Mouse (Mus musculus): Measurements from ENCODE around the gene Pcyt1b. TPM values are rescaled to one million over a fixed set of nuclear protein-coding genes. Genes with fewer than 3 reads are reported as not detected.

Gene Pcyt1b
- polyA plus RNA-seq (2015; fragmentation: Nextera tagmentation; extraction: Ambion mirVana) = 2.2 and 2.3 TPM in 2 replicates

GRCm38 (mm10) chrX:93654218-93655002 lies at the start of gene Pcyt1b:
TSS of gene Pcyt1b (plus strand) at chrX:93654863.
- WGBS = 47% methylated on average over 3 of the region's 3 CpGs
- H3K27ac ChIP-seq = no peak within 1 kb of the TSS
- no peak within 1 kb of the TSS for H3K9ac ChIP-seq
- H3K4me2 ChIP-seq = no peak within 1 kb of the TSS
- H3K36me3 ChIP-seq = no peaks in the 10 kb centered on the region
- H3K4me3 ChIP-seq = no peak within 1 kb of the TSS
- no peaks in the 10 kb centered on the region for H3K4me1 ChIP-seq
- H3K9me3 ChIP-seq = no peaks in the 10 kb centered on the region
- ATAC-seq (ENCODE audit: insufficient number of reproducible peaks, low FRiP score, low TSS enrichment, low read depth) = no peak
- no peaks in the 10 kb centered on the region for H3K27me3 ChIP-seq

- no peak overlapping the region for H3K4me3 ChIP-seq
- no peaks in the 10 kb centered on the region for H3K9me3 ChIP-seq
- H3K4me1 ChIP-seq = no peaks in the 10 kb centered on the region
- WGBS = 59% methylated on average over 1 of the region's 1 CpGs
- no peak overlapping the region for H3K9ac ChIP-seq
- no peaks in the 10 kb centered on the region for H3K36me3 ChIP-seq
- ATAC-seq (ENCODE audit: insufficient number of reproducible peaks, low FRiP score, low TSS enrichment, low read depth) = no peak
- H3K27me3 ChIP-seq = no peaks in the 10 kb centered on the region
- H3K4me2 ChIP-seq = no peak overlapping the region
- no peak overlapping the region for H3K27ac ChIP-seq
These were observed 24.4 kb upstream of the Pcyt1b start for GRCm38 (mm10) chrX:93630256-93630655.

GRCm38 (mm10) chrX:93631657-93632449 lies 22.8 kb upstream of the Pcyt1b start, which contains the start of gene Pola1:
TSS of gene Pola1 (minus strand) at chrX:93632155.
- Histone ChIP-seq H3K27me3 (no peaks in the 10 kb centered on the region), H3K9me3 (no peaks in the 10 kb centered on the region), H3K4me1 (no peaks in the 10 kb centered on the region), H3K27ac (peak within 1 kb of the TSS; percentile 71), H3K9ac (peak within 1 kb of the TSS; percentile 24; the same call in 1 of the 2 replicates), H3K4me3 (peak within 1 kb of the TSS; percentile 53), H3K4me2 (peak within 1 kb of the TSS; percentile 43), H3K36me3 (no peaks in the 10 kb centered on the region)
- WGBS = 19% methylated on average over 53 of the region's 53 CpGs
- peak; percentile 91 for ATAC-seq (ENCODE audit: insufficient number of reproducible peaks, low FRiP score, low TSS enrichment, low read depth)

GRCm38 (mm10) chrX:93634861-93635375 lies 19.7 kb upstream of the Pcyt1b start:
- WGBS = 75% methylated on average over 2 of the region's 2 CpGs
- Histone ChIP-seq H3K9ac (no peak overlapping the region), H3K36me3 (no peaks in the 10 kb centered on the region), H3K9me3 (no peaks in the 10 kb centered on the region), H3K4me1 (no peaks in the 10 kb centered on the region), H3K27ac (no peak overlapping the region), H3K27me3 (no peaks in the 10 kb centered on the region), H3K4me2 (no peak overlapping the region), H3K4me3 (no peak overlapping the region)
- no peak for ATAC-seq (ENCODE audit: insufficient number of reproducible peaks, low FRiP score, low TSS enrichment, low read depth)

- Histone ChIP-seq H3K9ac (no peak overlapping the region), H3K9me3 (no peaks in the 10 kb centered on the region), H3K4me2 (no peak overlapping the region), H3K27me3 (no peaks in the 10 kb centered on the region), H3K36me3 (no peaks in the 10 kb centered on the region), H3K27ac (no peak overlapping the region), H3K4me3 (no peak overlapping the region), H3K4me1 (no peaks in the 10 kb centered on the region)
- WGBS = 79% methylated on average over 3 of the region's 3 CpGs
- no peak for ATAC-seq (ENCODE audit: insufficient number of reproducible peaks, low FRiP score, low TSS enrichment, low read depth)
These were observed 11.1 kb upstream of the Pcyt1b start for GRCm38 (mm10) chrX:93643600-93643999.

DNA sequence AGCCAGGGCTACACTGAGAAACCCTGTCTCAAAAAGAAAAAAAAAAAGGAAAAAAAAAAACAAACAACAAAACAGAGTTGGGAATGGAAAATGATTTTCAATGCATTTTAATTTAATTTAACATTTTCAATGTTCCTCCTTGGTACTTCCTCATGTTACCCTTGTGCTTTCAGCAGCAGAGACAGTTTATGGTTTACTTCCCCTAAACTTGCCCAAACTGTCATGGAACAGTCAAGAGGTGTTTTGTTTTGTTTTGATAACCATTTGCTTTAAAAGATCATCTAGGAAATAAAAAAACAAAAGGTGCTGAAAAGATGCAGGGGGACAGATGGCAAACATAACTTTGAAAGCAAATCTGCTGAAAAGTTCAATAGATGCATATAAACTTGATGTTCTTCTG lies 10.6 kb upstream of the Pcyt1b start:
- Histone ChIP-seq H3K36me3 (no peaks in the 10 kb centered on the region), H3K9me3 (no peaks in the 10 kb centered on the region), H3K27ac (no peak overlapping the region), H3K4me2 (no peak overlapping the region), H3K27me3 (no peaks in the 10 kb centered on the region), H3K4me3 (no peak overlapping the region), H3K4me1 (no peaks in the 10 kb centered on the region), H3K9ac (no peak overlapping the region)
- ATAC-seq (ENCODE audit: insufficient number of reproducible peaks, low FRiP score, low TSS enrichment, low read depth) = no peak

DNA sequence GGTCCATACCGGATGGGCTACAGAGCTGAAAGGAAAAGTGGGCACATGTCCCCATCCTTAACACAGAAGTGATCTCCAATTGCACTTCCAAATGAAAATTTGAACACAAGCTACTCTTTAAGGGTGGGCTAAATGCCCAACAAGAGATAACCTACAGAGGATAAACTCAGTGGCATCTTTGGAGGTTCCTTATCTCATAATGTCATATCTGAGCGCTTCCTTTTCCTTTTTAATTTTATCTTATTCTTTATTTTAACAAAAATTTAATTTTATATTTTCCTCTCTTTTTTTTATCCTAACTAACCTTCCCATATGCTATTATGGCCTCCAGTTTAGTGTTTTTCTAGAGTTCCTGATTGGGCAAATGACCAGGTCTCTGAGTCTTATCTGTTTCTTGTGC lies 3.9 kb upstream of the Pcyt1b start:
- Histone ChIP-seq H3K4me2 (no peak overlapping the region), H3K36me3 (no peaks in the 10 kb centered on the region), H3K9ac (no peak overlapping the region), H3K27me3 (no peaks in the 10 kb centered on the region), H3K4me1 (no peaks in the 10 kb centered on the region), H3K4me3 (no peak overlapping the region), H3K27ac (no peak overlapping the region), H3K9me3 (no peaks in the 10 kb centered on the region)
- 89% methylated on average over 2 of the region's 2 CpGs for WGBS
- ATAC-seq (ENCODE audit: insufficient number of reproducible peaks, low FRiP score, low TSS enrichment, low read depth) = no peak

DNA sequence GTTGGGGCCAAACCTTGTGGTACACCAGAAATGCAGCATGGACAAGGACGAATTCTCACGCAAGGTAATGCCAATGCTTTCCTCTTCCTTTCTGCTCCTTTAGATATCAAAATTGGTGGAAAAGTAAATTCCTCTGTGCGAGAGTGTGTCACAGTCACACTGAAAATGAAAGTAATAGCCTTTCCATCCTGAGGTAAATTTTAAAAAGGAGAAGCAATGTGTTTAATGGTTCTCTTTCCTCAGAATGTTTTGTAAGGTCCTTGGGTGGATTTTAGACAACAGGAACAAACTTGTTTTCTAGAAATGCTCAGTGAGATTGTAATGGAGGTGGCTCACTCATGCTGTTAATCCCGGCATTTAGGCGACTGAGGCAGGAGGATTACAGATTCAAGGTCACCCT lies 490 bp downstream of the Pcyt1b start:
- Histone ChIP-seq H3K4me3 (no peak overlapping the region), H3K9me3 (no peaks in the 10 kb centered on the region), H3K4me2 (no peak overlapping the region), H3K27me3 (no peaks in the 10 kb centered on the region), H3K36me3 (no peaks in the 10 kb centered on the region), H3K27ac (no peak overlapping the region), H3K4me1 (no peaks in the 10 kb centered on the region), H3K9ac (no peak overlapping the region)
- no peak for ATAC-seq (ENCODE audit: insufficient number of reproducible peaks, low FRiP score, low TSS enrichment, low read depth)
- 82% methylated on average over 5 of the region's 5 CpGs for WGBS

- WGBS = 81% methylated on average over 5 of the region's 5 CpGs
- H3K27me3 ChIP-seq = no peaks in the 10 kb centered on the region
These were observed 9.4 kb downstream of the Pcyt1b start for GRCm38 (mm10) chrX:93663919-93664586.

GRCm38 (mm10) chrX:93664787-93665186 lies 10.1 kb downstream of the Pcyt1b start:
- ATAC-seq (ENCODE audit: insufficient number of reproducible peaks, low FRiP score, low TSS enrichment, low read depth) = no peak
- 77% methylated on average over 4 of the region's 4 CpGs for WGBS
- H3K36me3 ChIP-seq = no peaks in the 10 kb centered on the region
- H3K27ac ChIP-seq = no peak overlapping the region
- H3K4me2 ChIP-seq = no peak overlapping the region
- H3K27me3 ChIP-seq = no peaks in the 10 kb centered on the region
- no peak overlapping the region for H3K4me3 ChIP-seq
- H3K9ac ChIP-seq = no peak overlapping the region
- H3K9me3 ChIP-seq = no peaks in the 10 kb centered on the region
- no peaks in the 10 kb centered on the region for H3K4me1 ChIP-seq

More at GRCm38 (mm10) chrX:93663919-93664586, 9.4 kb downstream of the Pcyt1b start:
- no peak overlapping the region for H3K9ac ChIP-seq
- H3K4me1 ChIP-seq = no peaks in the 10 kb centered on the region
- H3K4me2 ChIP-seq = no peak overlapping the region
- no peak overlapping the region for H3K27ac ChIP-seq
- H3K4me3 ChIP-seq = no peak overlapping the region
- H3K36me3 ChIP-seq = no peaks in the 10 kb centered on the region
- H3K9me3 ChIP-seq = no peaks in the 10 kb centered on the region
- no peak for ATAC-seq (ENCODE audit: insufficient number of reproducible peaks, low FRiP score, low TSS enrichment, low read depth)

- Histone ChIP-seq H3K36me3 (no peaks in the 10 kb centered on the region), H3K4me2 (peak overlapping the region; percentile 46), H3K9ac (no peak overlapping the region), H3K27me3 (0 out of 2 replicates have a peak, but pooled peaks cover 3% of the 10 kb centered on the region), H3K9me3 (no peaks in the 10 kb centered on the region), H3K4me1 (0 out of 2 replicates have a peak, but pooled peaks cover 3% of the 10 kb centered on the region), H3K27ac (no peak overlapping the region), H3K4me3 (no peak overlapping the region; the same call in 1 of the 2 replicates)
- 34% methylated on average over 3 of the region's 3 CpGs for WGBS
- no peak for ATAC-seq (ENCODE audit: insufficient number of reproducible peaks, low FRiP score, low TSS enrichment, low read depth)
These were observed 19.8 kb downstream of the Pcyt1b start for GRCm38 (mm10) chrX:93674432-93674831.

Measured in limb, embryonic 15.5 days (tissue).